Mouse (Mus musculus) embryo, embryonic 11 days (tissue): ENCODE measurements around the gene Atxn7.

ENCODE experiments used
- DNase-seq: peaks from one replicate; pipeline ENCODE4 v3.0.0-alpha.2; 2015

The Atxn7 gene

GRCm38 (mm10) chr14:14066241-14066640, 105.0 kb downstream of the Atxn7 start:
- no peak for DNase-seq

DNA sequence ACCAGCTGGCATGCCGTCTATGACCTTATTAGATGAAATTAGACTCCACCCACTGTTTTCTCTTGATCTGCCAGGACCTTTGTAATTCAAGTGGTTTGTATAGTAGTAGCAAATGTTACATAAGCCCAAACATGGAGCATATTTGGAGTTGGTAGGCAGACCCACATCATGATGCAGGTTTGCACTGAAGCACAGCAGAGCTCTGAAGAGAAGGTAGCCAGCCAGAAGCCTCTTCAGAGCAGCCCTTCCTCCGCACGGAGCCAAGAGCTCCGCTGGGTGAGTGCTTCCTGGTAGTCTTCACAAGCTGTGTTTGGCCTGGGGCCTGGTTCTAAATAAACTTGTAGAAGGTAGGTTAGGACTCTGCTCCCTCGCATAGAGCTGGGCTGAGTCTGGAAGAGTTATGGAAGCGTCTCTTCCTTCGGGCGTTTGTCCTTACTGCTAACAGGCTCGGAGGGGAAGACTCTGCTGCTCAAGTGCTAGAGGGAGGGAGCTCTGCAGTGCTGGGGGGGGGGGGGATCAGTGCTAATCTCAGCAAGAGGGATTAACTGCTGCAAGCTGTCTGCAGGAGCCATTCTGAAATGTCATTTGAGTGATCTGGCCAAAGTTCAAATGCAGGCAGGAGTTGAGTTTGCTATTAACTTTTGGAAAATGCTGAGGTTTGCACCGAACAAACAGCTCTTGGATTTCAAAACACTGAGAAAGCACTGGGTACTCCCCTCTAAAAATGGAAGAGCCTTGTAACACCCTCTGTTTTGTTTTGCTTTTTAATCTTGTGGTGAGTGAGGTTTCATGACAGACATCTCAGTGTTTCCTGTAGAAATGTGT, 106.6 kb downstream of the Atxn7 start:
- peak; percentile 52 for DNase-seq

GRCm38 (mm10) chr14:14068553-14068952, 107.3 kb downstream of the Atxn7 start:
- DNase-seq: no peak

GRCm38 (mm10) chr14:14070541-14071315, 109.5 kb downstream of the Atxn7 start:
- peak; percentile 59 for DNase-seq

GRCm38 (mm10) chr14:14071456-14071855, 110.2 kb downstream of the Atxn7 start:
- DNase-seq: no peak

DNA sequence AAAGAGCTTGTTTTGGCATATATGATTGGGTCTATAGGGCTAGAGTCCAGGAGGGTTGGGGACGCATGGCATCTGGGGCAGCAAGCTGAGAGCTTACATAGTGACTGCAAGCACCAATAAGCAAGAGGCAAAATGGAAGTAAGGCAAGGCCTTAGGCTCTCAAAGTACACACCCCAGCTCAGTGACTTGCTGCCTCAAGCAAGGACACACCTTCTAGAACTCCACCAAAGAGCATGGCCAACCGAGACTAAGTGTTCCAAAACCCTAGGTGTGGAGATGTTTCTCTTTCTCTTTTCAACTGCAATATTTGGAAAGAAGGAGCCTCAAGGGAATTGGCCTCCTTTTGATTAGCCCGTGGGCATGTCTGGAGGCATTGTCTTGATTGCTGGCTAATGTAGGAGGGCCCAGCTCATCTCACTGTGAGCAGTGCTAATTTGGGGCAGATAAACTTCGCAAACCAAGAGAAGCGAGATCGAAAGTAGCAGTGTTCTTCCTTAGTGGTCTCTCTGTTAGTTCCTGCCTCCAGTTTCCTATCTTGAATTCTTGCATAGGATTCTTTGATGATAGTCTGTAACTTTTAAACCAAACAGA, 119.5 kb downstream of the Atxn7 start:
- DNase-seq: no peak

- no peak for DNase-seq
Observed at GRCm38 (mm10) chr14:14083811-14084210, 122.6 kb downstream of the Atxn7 start.

GRCm38 (mm10) chr14:14086711-14087263, 125.5 kb downstream of the Atxn7 start:
- DNase-seq: no peak

DNA sequence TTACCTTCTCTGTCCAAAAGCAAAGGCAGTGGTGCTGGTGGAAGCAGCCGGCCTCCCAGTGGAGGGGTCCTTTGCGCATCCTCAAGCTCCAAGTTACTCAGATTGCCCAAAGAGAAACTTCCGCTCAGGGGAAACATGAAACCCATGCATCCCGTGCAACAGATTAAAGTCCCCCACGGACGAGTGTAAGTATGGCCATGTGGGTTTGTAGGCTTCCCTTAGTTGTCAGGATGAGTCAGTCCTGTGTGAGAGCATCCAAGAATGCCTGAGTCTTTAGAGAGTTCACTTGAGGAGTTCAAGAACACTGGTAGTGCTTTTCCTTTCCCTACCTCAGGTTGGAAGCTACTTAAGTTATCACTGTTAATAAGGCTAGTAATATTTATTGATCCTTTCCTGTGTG, 126.1 kb downstream of the Atxn7 start:
- no peak for DNase-seq

DNA sequence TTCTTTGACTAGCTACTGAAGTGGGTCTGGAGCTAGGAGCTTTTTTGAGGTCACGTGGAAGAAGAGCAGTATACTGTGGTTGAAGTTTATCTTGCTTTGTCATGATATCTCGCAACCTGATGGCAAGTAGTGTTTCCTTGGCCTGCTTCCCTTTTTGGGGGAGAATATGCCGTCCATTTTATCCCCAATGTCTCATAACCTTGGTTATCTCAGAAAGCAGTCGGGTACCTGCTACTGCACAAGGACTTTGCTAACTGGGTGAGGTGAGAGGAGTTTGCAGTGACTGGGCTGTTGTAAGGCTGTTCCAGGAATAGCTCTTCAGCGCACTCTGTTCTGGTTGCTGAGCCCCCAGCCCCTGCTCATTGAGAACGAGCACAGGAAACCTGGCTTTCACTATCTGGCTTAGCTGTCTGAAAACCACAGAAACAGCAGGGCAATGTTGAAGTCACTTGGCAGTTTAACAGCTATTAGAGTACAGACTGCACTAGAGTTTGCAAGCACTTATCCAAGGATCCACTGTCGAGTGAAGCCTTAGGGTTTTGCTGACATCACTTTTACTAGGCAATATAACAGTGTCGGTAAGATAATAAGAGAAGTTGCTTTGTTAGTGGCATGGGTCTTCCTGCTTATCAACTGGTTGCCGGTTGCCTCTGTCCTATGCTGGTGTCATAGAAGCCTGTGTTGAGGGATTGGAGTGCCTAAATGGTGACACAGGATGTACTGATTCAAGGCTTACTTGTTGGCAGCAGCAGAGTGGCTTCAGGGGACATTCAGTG, 127.0 kb downstream of the Atxn7 start:
- no peak for DNase-seq

DNA sequence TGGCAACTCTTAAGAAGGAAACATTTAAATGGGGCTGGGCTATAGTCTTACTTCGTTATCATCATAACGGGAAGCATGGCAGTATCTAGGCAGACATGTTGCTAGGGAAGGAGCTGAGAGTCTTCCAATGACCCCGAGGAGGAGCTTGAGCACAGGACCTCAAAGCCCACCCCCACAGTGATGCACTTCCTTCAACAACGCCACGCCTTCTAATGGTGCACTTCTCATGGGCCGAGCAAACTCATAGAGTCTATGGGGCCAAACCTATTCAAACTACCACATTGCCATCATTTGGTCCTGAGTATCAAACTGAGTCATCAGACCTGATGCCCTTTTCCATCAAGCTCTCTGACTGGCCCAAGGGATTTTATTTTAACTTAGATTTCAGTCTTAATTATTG, 129.3 kb downstream of the Atxn7 start:
- no peak for DNase-seq

GRCm38 (mm10) chr14:14098330-14098980, 137.2 kb downstream of the Atxn7 start:
- DNase-seq: peak; percentile 93

DNA sequence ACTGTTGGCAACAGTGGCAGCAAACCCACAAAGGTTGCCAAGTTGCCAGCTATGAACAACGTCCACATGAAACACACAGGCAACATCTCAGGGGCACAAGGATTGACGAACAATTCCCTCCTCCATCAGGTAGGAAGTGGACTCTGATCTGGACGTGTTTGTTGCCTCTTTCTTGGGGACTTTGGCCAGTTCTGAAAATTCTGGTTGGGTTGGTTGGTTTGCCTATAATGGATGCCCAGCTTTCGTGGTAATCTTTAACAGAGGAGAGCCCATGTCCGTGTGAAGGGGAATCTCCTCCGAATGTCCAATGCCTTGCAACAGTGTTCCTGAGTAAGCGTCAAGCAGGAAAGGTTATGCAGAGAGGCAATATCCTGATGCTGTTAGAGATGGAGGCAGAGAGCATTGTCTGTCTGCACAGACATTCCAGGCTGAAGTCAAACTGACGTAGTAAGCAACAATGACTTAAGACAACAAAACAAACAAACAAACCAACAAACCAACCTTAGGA, 139.6 kb downstream of the Atxn7 start:
- DNase-seq: no peak

DNA sequence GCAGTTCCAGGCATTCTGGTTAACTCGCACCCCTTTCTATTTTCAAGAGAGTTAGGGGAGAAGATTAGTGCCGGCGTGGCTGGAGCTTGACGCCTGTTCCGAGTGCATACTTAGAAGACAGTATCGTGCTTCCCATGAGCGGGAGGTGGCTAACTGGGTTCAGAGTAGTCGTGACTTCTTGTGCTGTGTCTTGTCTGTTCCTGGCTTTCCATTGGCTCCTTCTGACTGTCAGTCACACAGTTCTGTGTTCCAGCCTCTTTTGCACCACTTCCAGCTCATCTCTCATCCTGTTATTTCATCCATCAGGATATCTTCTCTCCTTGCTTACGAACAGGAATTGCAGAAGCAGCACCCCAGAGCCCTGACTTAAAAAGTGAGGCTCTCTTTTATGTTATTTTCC, 140.1 kb downstream of the Atxn7 start:
- DNase-seq: no peak

GRCm38 (mm10) chr14:14104213-14104929, 143.1 kb downstream of the Atxn7 start:
- DNase-seq: no peak

GRCm38 (mm10) chr14:14104930-14105318, 143.7 kb downstream of the Atxn7 start:
- DNase-seq: no peak

DNA sequence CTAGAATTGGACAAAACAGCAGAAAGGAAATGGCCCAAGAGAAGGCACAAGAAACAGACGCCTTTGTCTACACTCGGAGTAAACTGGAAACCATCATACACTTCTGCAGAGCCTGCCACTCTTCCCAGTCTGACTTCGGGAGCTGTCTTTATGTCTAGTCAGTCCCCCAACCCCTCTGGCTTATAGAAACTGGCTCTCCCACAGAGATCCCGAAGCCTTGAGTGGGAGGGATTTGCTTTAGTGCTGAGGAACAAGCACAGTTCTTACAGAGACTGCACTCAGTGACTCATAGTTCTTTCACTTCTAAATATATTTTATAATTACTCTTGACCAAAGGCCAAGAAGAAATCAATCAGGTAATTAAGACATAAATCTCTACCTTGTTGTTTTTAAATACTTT, 149.5 kb downstream of the Atxn7 start:
- no peak for DNase-seq

GRCm38 (mm10) chr14:14120230-14121096, 159.2 kb downstream of the Atxn7 start, which contains the start of gene Psmd6:
Gene Psmd6, minus strand, starts transcription at chr14:14120984.
- peak; percentile 93 for DNase-seq
